Mouse (Mus musculus) kidney, adult 9 months (tissue): Measurements from ENCODE around the gene Kat7.

Experiments
- DNase-seq: peaks from one replicate; pipeline ENCODE4 v3.0.0; 2022

Gene Kat7

GRCm38 (mm10) chr11:95333209-95333608, 23.2 kb upstream of the Kat7 start:
- no peak for DNase-seq

- no peak for DNase-seq
Observed at GRCm38 (mm10) chr11:95330662-95331061, 20.6 kb upstream of the Kat7 start.

DNA sequence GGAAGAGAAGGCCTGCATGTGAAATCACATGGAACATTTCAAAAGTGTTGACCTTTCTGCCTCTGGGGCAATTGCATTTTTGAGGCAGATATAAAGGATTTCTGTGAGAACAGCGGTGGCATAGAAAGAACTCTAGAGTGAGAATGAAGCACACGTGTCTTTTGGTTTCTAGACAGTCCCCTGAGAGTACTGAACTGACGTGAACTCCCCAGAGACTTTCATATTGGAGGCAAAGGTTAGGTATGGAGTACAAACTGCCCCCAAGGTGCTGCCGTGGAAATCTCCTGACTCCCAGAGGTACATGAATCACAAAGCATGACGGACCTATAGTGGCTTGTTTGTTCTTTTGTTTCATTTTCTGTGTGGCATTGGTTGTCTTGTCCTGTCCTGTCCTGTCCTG, 18.6 kb upstream of the Kat7 start:
- no peak for DNase-seq

GRCm38 (mm10) chr11:95326243-95326642, 16.2 kb upstream of the Kat7 start:
- DNase-seq: no peak

- no peak for DNase-seq
Observed at GRCm38 (mm10) chr11:95325832-95326231, 15.8 kb upstream of the Kat7 start.

GRCm38 (mm10) chr11:95324181-95324580, 14.1 kb upstream of the Kat7 start:
- no peak for DNase-seq

DNA sequence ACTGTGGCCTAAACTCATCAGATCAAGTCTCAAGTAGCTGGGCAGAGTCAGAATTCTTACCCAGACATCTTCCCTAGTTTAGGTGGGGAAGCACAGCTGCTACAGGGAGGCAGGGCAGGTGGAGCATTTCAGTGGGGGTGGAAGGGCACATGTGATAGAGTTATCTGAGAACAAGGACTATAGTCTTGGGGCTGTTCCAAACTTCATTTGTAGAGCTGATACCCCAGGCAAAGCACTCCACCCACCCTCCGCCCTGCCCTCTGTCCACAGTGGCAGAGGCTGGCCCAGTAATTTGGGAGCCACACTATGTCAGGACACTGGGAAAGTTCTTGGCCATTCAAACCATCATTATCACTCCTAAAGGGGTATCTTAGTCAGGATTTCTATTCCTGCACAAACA, 10.0 kb upstream of the Kat7 start:
- no peak for DNase-seq

- DNase-seq: no peak
Observed at GRCm38 (mm10) chr11:95319506-95319905, 9.5 kb upstream of the Kat7 start.

DNA sequence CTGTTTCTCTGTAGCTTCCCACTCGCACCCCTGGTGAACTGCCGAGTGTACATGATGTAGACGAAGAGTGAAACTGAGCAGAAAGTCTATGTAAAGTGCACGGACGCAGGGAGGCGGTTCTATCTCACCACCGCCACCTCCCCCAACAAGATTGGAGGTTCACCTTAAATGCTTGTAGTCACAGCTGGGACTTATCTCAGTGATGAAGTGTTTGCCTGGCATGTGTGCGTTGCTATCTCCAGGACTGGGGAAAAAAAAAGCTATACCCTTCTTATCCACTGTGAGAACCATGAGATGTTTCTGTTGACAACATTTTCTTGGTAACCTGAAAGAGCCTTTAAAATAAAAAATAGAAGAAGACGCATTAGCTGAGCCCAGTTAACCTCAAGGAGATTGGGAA, 8.1 kb upstream of the Kat7 start:
- DNase-seq: no peak

- no peak for DNase-seq
Observed at GRCm38 (mm10) chr11:95315215-95315955, 5.3 kb upstream of the Kat7 start.

DNA sequence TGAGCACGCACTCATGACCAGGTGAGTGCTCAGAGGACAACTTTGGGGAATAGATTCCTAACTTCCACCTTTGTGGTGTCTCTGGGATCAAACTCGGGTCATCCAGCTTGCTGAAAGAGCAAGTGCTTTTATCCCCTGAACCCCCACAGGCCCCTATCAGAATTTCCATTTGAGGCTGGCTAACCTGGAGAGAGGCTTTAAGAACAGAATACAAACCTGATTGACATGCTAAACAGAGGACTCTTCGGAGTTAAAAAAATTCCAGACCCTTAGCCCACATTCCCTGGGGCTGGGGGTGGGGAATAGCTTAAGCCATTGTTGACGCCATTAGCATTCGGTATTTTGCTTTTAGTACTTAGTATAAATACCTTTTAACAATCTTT, 1.4 kb upstream of the Kat7 start:
- no peak for DNase-seq

DNA sequence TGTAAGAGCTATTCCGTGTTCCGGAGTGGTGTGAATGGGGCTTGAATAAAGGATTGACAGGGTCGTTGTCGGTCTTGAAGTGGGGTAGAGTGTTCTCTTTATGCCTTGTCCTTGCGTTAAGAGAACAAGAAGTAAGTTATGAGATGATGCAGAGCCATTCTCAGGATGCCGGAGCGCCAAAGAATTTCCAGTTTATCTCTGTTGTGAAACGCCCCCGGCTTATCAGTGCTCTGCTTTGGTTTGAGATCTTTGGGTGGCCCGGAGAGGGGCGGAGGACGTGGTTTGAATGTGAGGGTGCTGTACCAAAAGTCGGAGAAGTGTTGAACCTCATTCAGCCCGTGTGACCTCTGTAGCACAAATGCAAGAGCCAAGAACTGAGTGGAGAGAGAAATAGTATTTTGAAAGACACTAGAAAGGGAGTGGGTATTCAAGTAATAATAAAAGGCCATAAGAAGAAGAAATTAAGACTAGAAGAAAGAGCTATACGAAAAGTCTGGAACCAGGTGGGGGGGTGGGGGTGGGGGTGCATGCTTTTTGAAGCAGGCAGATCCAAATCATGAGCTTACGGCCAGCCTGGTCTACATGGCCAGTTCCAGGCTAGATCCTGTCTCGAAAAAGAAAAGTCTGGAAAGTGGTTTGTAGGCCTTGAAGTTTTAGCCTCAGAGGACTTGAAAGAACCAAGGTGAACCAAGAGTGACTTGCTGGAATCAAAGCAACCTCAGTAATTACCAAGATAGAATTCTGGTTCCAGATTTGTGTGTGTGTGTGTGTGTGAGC, 790 bp upstream of the Kat7 start:
- DNase-seq: no peak

DNA sequence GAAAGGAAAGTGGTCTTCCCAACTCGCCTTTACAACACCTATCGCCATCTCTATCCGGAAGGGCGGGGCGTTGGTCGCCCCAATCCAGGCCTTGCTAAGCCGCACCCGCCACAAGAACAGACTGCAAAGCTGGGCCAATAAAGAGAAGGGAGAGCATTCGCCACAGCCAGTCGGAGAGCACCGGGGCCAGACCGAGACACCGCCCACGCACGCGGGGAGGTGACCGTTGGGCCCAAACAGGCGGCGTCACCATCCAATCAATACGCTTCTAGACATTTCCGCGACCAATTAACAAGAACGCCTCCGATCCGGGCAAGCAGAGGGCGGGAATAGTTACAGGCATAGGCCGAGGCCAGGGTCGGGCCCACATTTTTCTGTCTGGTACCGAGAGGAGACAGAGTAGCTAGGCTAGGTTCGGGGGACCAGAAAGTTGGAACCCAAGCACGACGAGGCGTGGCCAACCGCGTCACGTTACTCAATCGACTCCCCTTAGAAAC, 488 bp downstream of the Kat7 start:
- DNase-seq: peak; percentile 99

GRCm38 (mm10) chr11:95307526-95307925, 2.5 kb downstream of the Kat7 start:
- DNase-seq: peak; percentile 28

- no peak for DNase-seq
Observed at GRCm38 (mm10) chr11:95305600-95305999, 4.4 kb downstream of the Kat7 start.

DNA sequence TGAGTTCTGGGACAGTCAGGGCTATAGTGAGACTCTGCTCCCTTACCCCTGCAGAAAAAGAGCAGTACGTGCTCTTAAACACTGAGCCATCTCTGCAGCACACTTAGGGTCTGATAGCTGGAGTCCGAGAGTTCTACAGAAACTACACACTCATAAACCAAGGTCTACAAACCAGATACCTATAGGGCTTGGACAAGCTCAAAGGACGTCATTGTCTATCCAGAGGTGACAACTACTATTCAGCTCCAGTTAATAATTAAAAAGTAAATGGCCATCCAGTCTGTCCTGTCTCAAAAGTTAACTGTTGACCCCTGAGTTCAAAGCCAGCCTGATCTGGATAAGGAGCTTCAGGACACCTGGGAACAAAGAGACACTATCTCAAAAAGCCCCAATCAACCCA, 8.3 kb downstream of the Kat7 start:
- no peak for DNase-seq

DNA sequence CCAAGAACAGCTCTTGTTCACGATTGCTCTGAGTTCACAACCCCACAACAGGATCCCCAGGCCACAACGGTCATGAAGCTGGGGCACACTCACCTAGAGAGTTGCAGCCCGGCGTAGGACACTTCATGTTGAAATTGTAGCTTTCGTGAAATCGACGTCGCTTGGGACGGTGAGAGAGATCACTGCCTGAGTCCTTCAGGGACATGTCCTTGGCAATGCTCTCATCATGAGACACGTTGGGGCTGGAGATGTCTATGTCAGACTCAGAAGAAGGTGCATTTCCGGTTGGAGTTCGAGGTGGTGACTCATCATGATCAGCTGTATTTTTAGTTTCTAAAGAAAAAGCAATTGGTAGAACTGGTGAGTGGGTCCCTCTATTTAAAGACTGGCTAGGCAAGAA, 10.2 kb downstream of the Kat7 start:
- DNase-seq: no peak

DNA sequence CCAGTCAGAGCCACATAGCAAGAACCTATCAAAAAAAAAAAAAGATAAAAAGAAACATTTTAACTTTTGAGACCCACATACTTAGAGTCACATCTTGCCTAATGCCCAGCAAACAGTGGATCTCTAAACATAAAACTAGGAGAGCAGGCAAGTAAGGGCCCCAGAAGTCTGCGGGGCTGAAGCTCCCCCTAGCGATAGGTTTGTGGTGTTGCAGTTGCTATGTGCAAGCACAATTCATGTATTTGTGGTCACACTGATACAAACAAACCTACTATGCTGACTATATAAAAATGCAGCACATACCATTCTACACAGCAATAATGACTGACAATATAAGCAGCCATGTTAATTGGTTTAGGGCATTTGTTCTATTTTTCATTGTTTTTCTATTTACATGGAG, 11.9 kb downstream of the Kat7 start:
- no peak for DNase-seq

DNA sequence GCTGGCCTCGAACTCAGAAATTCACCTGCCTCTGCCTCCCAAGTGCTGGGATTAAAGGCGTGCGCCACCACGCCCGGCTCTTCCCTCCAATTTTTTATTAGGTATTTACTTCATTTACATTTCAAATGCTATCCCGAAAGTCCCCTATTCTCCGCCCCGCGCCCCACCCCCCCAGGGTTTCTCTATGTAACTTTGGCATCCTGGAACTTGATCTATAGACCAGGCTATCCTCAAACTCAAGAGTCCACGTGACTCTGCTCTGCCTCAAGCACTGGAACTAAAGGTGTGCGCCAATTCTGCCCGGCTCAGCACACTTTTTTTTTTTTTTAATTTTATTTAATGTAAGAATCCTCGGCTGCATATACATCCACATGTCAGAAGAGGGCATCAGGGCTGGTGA, 14.3 kb downstream of the Kat7 start:
- DNase-seq: no peak

- DNase-seq: no peak
Observed at GRCm38 (mm10) chr11:95293017-95293624, 16.9 kb downstream of the Kat7 start.

DNA sequence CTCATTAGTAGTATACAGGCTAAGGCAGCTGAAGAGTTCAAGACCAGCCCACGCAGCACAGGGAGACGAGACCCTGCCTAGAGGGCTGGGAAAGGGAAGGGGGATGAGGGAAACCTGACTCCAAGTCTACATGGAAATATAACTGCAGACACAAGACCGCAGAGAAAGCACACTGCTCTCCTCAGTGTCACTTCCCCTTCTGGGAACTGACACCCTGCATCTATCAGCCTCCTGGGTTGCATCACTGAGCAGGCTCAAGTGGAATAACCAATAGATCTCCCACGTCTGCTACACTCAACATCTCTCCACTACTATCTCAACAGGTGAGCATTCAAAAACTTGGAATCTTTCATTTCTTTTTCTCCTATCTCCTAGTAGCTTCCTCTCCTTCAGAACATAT, 18.0 kb downstream of the Kat7 start:
- no peak for DNase-seq

- no peak for DNase-seq
Observed at GRCm38 (mm10) chr11:95282331-95282730, 27.7 kb downstream of the Kat7 start.

DNA sequence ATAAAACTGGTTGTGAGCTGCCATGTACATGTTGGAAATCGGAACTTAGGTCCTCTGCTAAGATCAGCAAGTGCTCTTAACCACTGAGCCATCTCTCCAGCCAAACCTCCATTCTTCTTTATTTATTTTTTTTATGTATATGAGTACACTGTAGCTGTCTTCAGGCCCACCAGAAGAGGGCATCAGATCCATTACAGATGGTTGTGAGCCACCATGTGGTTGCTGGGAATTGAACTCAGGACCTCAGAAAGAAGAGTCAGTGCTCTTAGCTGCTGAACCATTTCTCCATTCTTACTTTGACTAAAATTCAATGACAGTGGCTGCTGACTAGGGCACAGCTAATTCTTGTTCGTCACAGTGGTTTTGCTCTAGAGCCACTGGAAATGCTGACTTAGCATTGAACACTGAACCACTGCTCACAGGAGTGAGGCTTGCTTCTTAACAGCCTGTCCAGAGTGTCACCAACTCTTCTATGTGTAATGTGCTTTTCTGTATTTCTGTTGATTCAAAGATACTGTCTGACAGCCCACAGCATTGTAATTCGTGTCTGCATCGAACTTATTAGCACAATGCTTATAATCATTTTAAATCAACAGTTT, 30.9 kb downstream of the Kat7 start:
- no peak for DNase-seq

- no peak for DNase-seq
Observed at GRCm38 (mm10) chr11:95276056-95276455, 34.0 kb downstream of the Kat7 start.
